In genomic region chr17:7864740-7865139, GRCm38 (mm10) we compare ENCODE assay signal across 8 mouse cellular contexts. TPM values are rescaled to one million over a fixed set of nuclear protein-coding genes. Genes with fewer than 3 reads are reported as not detected.
DNase-seq lines count a peak whose midpoint lies in the region; TF ChIP-seq lines count a peak whose summit lies in the region.

No protein-coding gene starts in this region.

- no peaks in the 10 kb centered on the region for H3K36me3 ChIP-seq in heart, embryonic 10.5 days
- H3K36me3 ChIP-seq in embryonic facial prominence, embryonic 10.5 days (replicated peaks), result no peaks in the 10 kb centered on the region
- no peaks in the 10 kb centered on the region for H3K36me3 ChIP-seq in spleen, adult 2 months (ENCODE audit: control insufficient read depth, insufficient read depth, low read length)

- no peak overlapping the region for H3K4me3 ChIP-seq in heart, embryonic 10.5 days
- no peak overlapping the region for H3K4me3 ChIP-seq in embryonic facial prominence, embryonic 10.5 days
- H3K4me3 ChIP-seq in spleen, adult 2 months (ENCODE audit: extremely low read depth, insufficient read depth, insufficient read length), result no peak overlapping the region

- 0 out of 2 replicates have a peak, but pooled peaks cover 4% of the 10 kb centered on the region for H3K4me1 ChIP-seq in heart, embryonic 10.5 days
- peaks cover 5% of the 10 kb centered on the region for H3K4me1 ChIP-seq in embryonic facial prominence, embryonic 10.5 days
- H3K4me1 ChIP-seq in spleen, adult 2 months (ENCODE audit: control insufficient read depth, insufficient read depth, insufficient read length), result no peaks in the 10 kb centered on the region

- no peak for TF ChIP-seq POLR2A in spleen, adult 2 months (IDR thresholded peaks at IDR 0.05; ENCODE audit: low read depth, low read length)

- TF ChIP-seq CTCF in spleen, adult 2 months (IDR thresholded peaks at IDR 0.05; ENCODE audit: extremely low read depth, insufficient read depth, insufficient read length, insufficient replicate concordance), result peak; percentile 52; the same call in 1 of the 2 replicates

- H3K9me3 ChIP-seq in heart, embryonic 10.5 days, result no peaks in the 10 kb centered on the region
- H3K9me3 ChIP-seq in embryonic facial prominence, embryonic 10.5 days, result no peaks in the 10 kb centered on the region

- H3K27me3 ChIP-seq in heart, embryonic 10.5 days (ENCODE audit: insufficient read depth, poor library complexity, severe bottlenecking), result peaks cover 15% of the 10 kb centered on the region; the same call in 1 of the 2 replicates
- no peaks in the 10 kb centered on the region for H3K27me3 ChIP-seq in embryonic facial prominence, embryonic 10.5 days (replicated peaks; ENCODE audit: low read depth, poor library complexity, severe bottlenecking)
- H3K27me3 ChIP-seq in spleen, adult 2 months (ENCODE audit: control insufficient read depth, insufficient read depth, low read length), result no peaks in the 10 kb centered on the region

- DNase-seq in heart, postnatal 4 days, result peak; percentile 50
- no peak for DNase-seq in heart, embryonic 10.5 days (ENCODE audit: low spot score)
- DNase-seq in urinary bladder, postnatal 25 days (ENCODE audit: low spot score), result peak; percentile 41
- no peak for DNase-seq in urinary bladder, postnatal 10 days (ENCODE audit: low spot score)
- DNase-seq in embryonic facial prominence, embryonic 10.5 days (ENCODE audit: low spot score), result peak; percentile 38
- DNase-seq in spleen, adult 2 months (ENCODE audit: low read depth in 1 of 2, low spot score in 2 of 2), result peak in 1 of 2 experiments; percentile 60
- DNase-seq in left cerebral cortex, adult 8-10 months (ENCODE audit: low spot score in 2 of 2), result no peak
- no peak for DNase-seq in neural tube, embryonic 10.5 days (ENCODE audit: extremely low spot score, low spot score)

- WGBS in heart, embryonic 10.5 days, result 15% methylated on average over 7 of the region's 7 CpGs
- 18% methylated on average over 7 of the region's 7 CpGs for WGBS in embryonic facial prominence, embryonic 10.5 days
- WGBS in spleen, adult 2 months, result 24% methylated on average over 7 of the region's 7 CpGs

- H3K27ac ChIP-seq in heart, embryonic 10.5 days, result no peak overlapping the region
- no peak overlapping the region for H3K27ac ChIP-seq in embryonic facial prominence, embryonic 10.5 days (replicated peaks)
- H3K27ac ChIP-seq in spleen, adult 2 months (ENCODE audit: insufficient read depth, low read length), result no peak overlapping the region

RNA-seq across cellular contexts. Expression of gene Fndc1, which starts 37.6 kb away (rescaled TPM):
- total RNA-seq in heart, postnatal 4 days (2021), result 100 to 1,000 TPM in 1 of 2 experiments, 10 to 100 TPM in 1; 96.0 to 105 TPM
- 0.48 and 0.60 TPM in 2 replicates for polyA plus RNA-seq in heart, embryonic 10.5 days (2016; fragmentation: Nextera tagmentation; extraction: Ambion mirVana)
- 0.60 and 1.3 TPM in 2 replicates for polyA plus RNA-seq in embryonic facial prominence, embryonic 10.5 days (2016; fragmentation: Nextera tagmentation; extraction: Ambion mirVana)
- 1.3 and 2.1 TPM in 2 replicates for polyA plus RNA-seq in spleen, adult 2 months (2012; rRNA removed)
- 1 to 10 TPM; 3.9 to 6.2 (median 4.9) TPM for total RNA-seq in left cerebral cortex, adult 8-10 months (2022)

Comparison
In these comparisons a context has a peak if more than half of its experiments do, and no peak if none do; other contexts are left out.
1. DNase-seq: peak in heart, postnatal 4 days (single experiment), urinary bladder, postnatal 25 days (single experiment) and embryonic facial prominence, embryonic 10.5 days (single experiment); none in heart, embryonic 10.5 days (single experiment), urinary bladder, postnatal 10 days (single experiment), left cerebral cortex, adult 8-10 months (0 of 2) and neural tube, embryonic 10.5 days (single experiment).